Mouse (Mus musculus) kidney, postnatal 10 days (tissue): ENCODE results near the gene Duxbl1.
"Not testable (repeated sequence)": the region's sequence is repeated elsewhere in the genome, so short reads cannot be mapped to it uniquely, and the experiment has no call there.

Experiments
- DNase-seq: peaks from one replicate; pipeline ENCODE4 v3.0.0; 2021; ENCODE audit warnings: mixed read lengths

The Duxbl1 gene

GRCm38 (mm10) chr14:25978371-25979241, at the start of gene Duxbl1:
Gene Duxbl1 (plus strand): TSS chr14:25978577.
- DNase-seq, result not testable (repeated sequence)

GRCm38 (mm10) chr14:25936867-25937630, 41.3 kb upstream of the Duxbl1 start:
- DNase-seq, result not testable (repeated sequence)

- DNase-seq, result not testable (repeated sequence)
Observed at GRCm38 (mm10) chr14:25938004-25938403, 40.4 kb upstream of the Duxbl1 start, which contains the start of gene Cphx1. Gene Cphx1 (plus strand): TSS chr14:25938304.

- DNase-seq, result not testable (repeated sequence)
Observed at GRCm38 (mm10) chr14:25957861-25958260, 20.5 kb upstream of the Duxbl1 start.

GRCm38 (mm10) chr14:25979242-25979941, 1.0 kb downstream of the Duxbl1 start:
- DNase-seq, result not testable (repeated sequence)

GRCm38 (mm10) chr14:25981880-25982279, 3.5 kb downstream of the Duxbl1 start:
- DNase-seq, result peak; percentile 34

GRCm38 (mm10) chr14:26007462-26007861, 29.1 kb downstream of the Duxbl1 start:
- not testable (repeated sequence) for DNase-seq

- DNase-seq, result not testable (repeated sequence)
Observed at GRCm38 (mm10) chr14:26016414-26016813, 38.0 kb downstream of the Duxbl1 start.

GRCm38 (mm10) chr14:26021555-26021954, 43.2 kb downstream of the Duxbl1 start:
- DNase-seq, result not testable (repeated sequence)

GRCm38 (mm10) chr14:26022831-26023230, 44.5 kb downstream of the Duxbl1 start:
- not testable (repeated sequence) for DNase-seq

GRCm38 (mm10) chr14:26025653-26026052, 47.3 kb downstream of the Duxbl1 start:
- not testable (repeated sequence) for DNase-seq

- DNase-seq, result not testable (repeated sequence)
Observed at GRCm38 (mm10) chr14:26034364-26034763, 56.0 kb downstream of the Duxbl1 start.

GRCm38 (mm10) chr14:26035439-26035838, 57.1 kb downstream of the Duxbl1 start:
- not testable (repeated sequence) for DNase-seq
